Mouse (Mus musculus): Measurements from ENCODE around the gene Cox8a. TPM values are rescaled to one million over a fixed set of nuclear protein-coding genes. Genes with fewer than 3 reads are reported as not detected.

Gene Cox8a
- polyA plus RNA-seq, 1 experiment from 2014 or later = 1,073 TPM

GRCm38 (mm10) chr19:7176041-7176696 lies 41.2 kb downstream of the Cox8a start:
- peak; percentile 86 for DNase-seq (ENCODE audit: low spot score)
- peak; percentile 39 for ATAC-seq (ENCODE audit: low read depth)
- WGBS = 8% methylated on average over 10 of the region's 11 CpGs
- 0 out of 2 replicates have a peak overlapping the region, but pooled peaks have one; percentile 37 for H3K9ac ChIP-seq (ENCODE audit: low read depth, low read length)
- no peak overlapping the region for H3K27ac ChIP-seq (replicated peaks; ENCODE audit: low read depth, low read length)
- no peak overlapping the region for H3K4me2 ChIP-seq (ENCODE audit: low read depth, low read length)
- peaks cover 32% of the 10 kb centered on the region for H3K4me1 ChIP-seq (ENCODE audit: control insufficient read depth, insufficient read depth, low read length)
- no peaks in the 10 kb centered on the region for H3K27me3 ChIP-seq (replicated peaks; ENCODE audit: control insufficient read depth, insufficient read depth, low read length)
- no peak overlapping the region for H3K4me3 ChIP-seq (ENCODE audit: low read depth, low read length)
- no peaks in the 10 kb centered on the region for H3K9me3 ChIP-seq (ENCODE audit: control insufficient read depth, low read length)
- no peaks in the 10 kb centered on the region for H3K36me3 ChIP-seq (ENCODE audit: control insufficient read depth, insufficient read depth, low read length)

DNA sequence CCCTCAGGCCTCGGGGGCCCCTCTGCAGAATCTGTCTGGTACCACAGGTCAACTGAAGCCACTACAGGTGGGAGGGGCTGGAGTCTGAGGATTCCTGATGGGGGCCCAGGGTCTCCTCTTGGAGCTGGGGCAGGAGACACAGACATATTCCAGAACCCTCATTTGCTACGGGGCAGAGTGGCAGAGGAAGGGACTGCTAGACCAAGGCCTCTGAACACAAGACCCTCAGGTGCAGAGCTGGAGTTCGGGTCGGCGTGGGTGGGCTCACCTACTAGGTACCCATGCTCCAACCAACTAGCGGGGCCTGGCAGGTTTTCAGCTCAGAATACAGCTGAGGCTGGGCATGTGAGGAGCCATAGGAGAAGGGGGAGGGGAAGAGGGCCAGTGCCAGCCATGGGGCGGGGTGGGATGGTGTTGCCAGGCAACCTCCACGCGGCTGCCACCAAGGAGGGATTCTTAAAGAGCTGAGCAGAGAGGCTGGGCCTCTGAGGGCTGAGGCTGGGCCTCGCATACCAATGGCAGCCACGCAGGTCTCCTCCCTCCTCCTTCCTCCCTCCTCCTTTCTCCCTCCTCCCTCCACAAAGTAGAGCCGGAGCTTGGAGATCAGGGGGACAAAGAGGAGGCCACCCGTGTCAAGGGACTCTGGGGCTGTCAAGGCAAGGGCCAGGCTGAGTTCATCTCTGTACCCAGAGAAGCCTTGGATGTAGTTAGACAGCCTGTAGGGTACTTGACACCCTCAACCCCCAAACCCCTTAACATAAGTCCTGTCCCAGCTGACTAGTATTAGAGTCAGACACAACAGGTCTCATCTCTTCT lies 45.2 kb downstream of the Cox8a start:
- no peak overlapping the region for H3K4me2 ChIP-seq (ENCODE audit: low read depth, low read length)
- ATAC-seq (ENCODE audit: low read depth) (peak; percentile 93), DNase-seq (ENCODE audit: low spot score) (peak; percentile 92)
- WGBS = 24% methylated on average over 11 of the region's 13 CpGs
- H3K4me3 ChIP-seq (ENCODE audit: low read depth, low read length) = no peak overlapping the region
- no peak overlapping the region for H3K9ac ChIP-seq (ENCODE audit: low read depth, low read length)
- H3K9me3 ChIP-seq (ENCODE audit: control insufficient read depth, low read length) = no peaks in the 10 kb centered on the region
- H3K36me3 ChIP-seq (ENCODE audit: control insufficient read depth, insufficient read depth, low read length) = no peaks in the 10 kb centered on the region
- 0 out of 2 replicates have a peak overlapping the region, but pooled peaks have one; percentile 7 for H3K27ac ChIP-seq (replicated peaks; ENCODE audit: low read depth, low read length)
- peaks cover 6% of the 10 kb centered on the region; the same call in 1 of the 2 replicates for H3K27me3 ChIP-seq (replicated peaks; ENCODE audit: control insufficient read depth, insufficient read depth, low read length)
- H3K4me1 ChIP-seq (ENCODE audit: control insufficient read depth, insufficient read depth, low read length) = peaks cover 27% of the 10 kb centered on the region

DNA sequence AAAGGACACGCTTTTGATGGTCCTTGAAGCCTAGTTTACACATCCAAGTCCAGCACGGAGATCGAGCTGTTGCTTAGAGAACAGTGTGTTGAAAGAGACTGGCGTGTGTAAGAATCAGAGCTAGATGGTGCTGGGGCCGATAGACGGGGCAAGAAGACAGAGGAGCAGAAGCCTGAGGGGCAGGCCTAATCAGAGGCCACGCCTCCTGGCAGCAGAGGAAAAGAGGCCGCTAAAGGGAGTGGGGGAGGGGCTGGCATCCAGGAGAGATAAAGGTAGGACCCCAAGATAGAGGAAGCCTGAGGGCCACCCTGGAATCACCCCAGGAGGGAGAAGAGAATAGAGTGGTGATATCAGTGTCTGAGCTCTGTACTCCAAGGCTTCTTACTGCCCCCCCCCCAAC lies 46.0 kb downstream of the Cox8a start:
- no peaks in the 10 kb centered on the region for H3K9me3 ChIP-seq (ENCODE audit: control insufficient read depth, low read length)
- ATAC-seq (ENCODE audit: low read depth) = no peak
- no peak overlapping the region for H3K9ac ChIP-seq (ENCODE audit: low read depth, low read length)
- no peak overlapping the region for H3K4me3 ChIP-seq (ENCODE audit: low read depth, low read length)
- H3K4me1 ChIP-seq (ENCODE audit: control insufficient read depth, insufficient read depth, low read length) = peaks cover 25% of the 10 kb centered on the region
- H3K27me3 ChIP-seq (replicated peaks; ENCODE audit: control insufficient read depth, insufficient read depth, low read length) = peaks cover 14% of the 10 kb centered on the region
- 11% methylated on average over 8 of the region's 8 CpGs for WGBS
- H3K27ac ChIP-seq (replicated peaks; ENCODE audit: low read depth, low read length) = no peak overlapping the region
- H3K36me3 ChIP-seq (ENCODE audit: control insufficient read depth, insufficient read depth, low read length) = no peaks in the 10 kb centered on the region
- DNase-seq (ENCODE audit: low spot score) = no peak
- no peak overlapping the region for H3K4me2 ChIP-seq (ENCODE audit: low read depth, low read length)

- H3K9ac ChIP-seq (ENCODE audit: low read depth, low read length) = no peak overlapping the region
- peaks cover 20% of the 10 kb centered on the region for H3K4me1 ChIP-seq (ENCODE audit: control insufficient read depth, insufficient read depth, low read length)
- no peak for ATAC-seq (ENCODE audit: low read depth)
- H3K27me3 ChIP-seq (replicated peaks; ENCODE audit: control insufficient read depth, insufficient read depth, low read length) = peaks cover 18% of the 10 kb centered on the region
- H3K4me2 ChIP-seq (ENCODE audit: low read depth, low read length) = no peak overlapping the region
- H3K27ac ChIP-seq (replicated peaks; ENCODE audit: low read depth, low read length) = no peak overlapping the region
- H3K4me3 ChIP-seq (ENCODE audit: low read depth, low read length) = no peak overlapping the region
- H3K9me3 ChIP-seq (ENCODE audit: control insufficient read depth, low read length) = no peaks in the 10 kb centered on the region
- no peaks in the 10 kb centered on the region for H3K36me3 ChIP-seq (ENCODE audit: control insufficient read depth, insufficient read depth, low read length)
- no peak for DNase-seq (ENCODE audit: low spot score)
- 72% methylated on average over 6 of the region's 6 CpGs for WGBS
These were observed 46.5 kb downstream of the Cox8a start for GRCm38 (mm10) chr19:7170916-7171315.

DNA sequence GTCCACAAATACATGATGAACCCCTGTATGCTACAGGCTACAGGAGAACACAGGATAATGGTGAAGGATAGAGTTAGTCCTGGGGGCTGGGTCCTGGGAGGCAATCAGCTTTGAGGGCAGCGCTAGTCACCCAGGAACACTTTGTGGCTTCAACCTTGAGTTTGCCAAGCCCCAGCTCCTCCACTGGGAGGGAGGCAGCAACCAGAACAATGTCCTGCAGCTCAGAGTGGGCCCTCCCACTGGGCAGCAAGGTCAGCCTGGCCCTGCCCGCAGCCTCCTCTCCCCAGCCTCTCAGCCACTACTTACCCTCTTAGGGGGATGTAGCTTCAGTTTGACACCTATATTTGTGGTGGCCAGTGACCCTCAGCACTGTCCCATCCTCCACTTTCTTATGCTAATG lies 49.0 kb downstream of the Cox8a start:
- peaks cover 26% of the 10 kb centered on the region for H3K27me3 ChIP-seq (replicated peaks; ENCODE audit: control insufficient read depth, insufficient read depth, low read length)
- no peak overlapping the region for H3K4me2 ChIP-seq (ENCODE audit: low read depth, low read length)
- WGBS = 37% methylated on average over 2 of the region's 2 CpGs
- peaks cover 27% of the 10 kb centered on the region for H3K4me1 ChIP-seq (ENCODE audit: control insufficient read depth, insufficient read depth, low read length)
- ATAC-seq (ENCODE audit: low read depth) (no peak), DNase-seq (ENCODE audit: low spot score) (no peak)
- H3K9ac ChIP-seq (ENCODE audit: low read depth, low read length) = no peak overlapping the region
- no peak overlapping the region for H3K4me3 ChIP-seq (ENCODE audit: low read depth, low read length)
- no peaks in the 10 kb centered on the region for H3K9me3 ChIP-seq (ENCODE audit: control insufficient read depth, low read length)
- no peak overlapping the region for H3K27ac ChIP-seq (replicated peaks; ENCODE audit: low read depth, low read length)
- no peaks in the 10 kb centered on the region for H3K36me3 ChIP-seq (ENCODE audit: control insufficient read depth, insufficient read depth, low read length)

- Histone ChIP-seq H3K9ac (ENCODE audit: low read depth, low read length) (no peak overlapping the region), H3K9me3 (ENCODE audit: control insufficient read depth, low read length) (no peaks in the 10 kb centered on the region), H3K27ac (replicated peaks; ENCODE audit: low read depth, low read length) (no peak overlapping the region), H3K27me3 (replicated peaks; ENCODE audit: control insufficient read depth, insufficient read depth, low read length) (peaks cover 26% of the 10 kb centered on the region), H3K36me3 (ENCODE audit: control insufficient read depth, insufficient read depth, low read length) (no peaks in the 10 kb centered on the region), H3K4me2 (ENCODE audit: low read depth, low read length) (no peak overlapping the region), H3K4me1 (ENCODE audit: control insufficient read depth, insufficient read depth, low read length) (peaks cover 18% of the 10 kb centered on the region), H3K4me3 (ENCODE audit: low read depth, low read length) (no peak overlapping the region)
- 7% methylated on average over 6 of the region's 6 CpGs for WGBS
- DNase-seq (ENCODE audit: low spot score) = no peak
- ATAC-seq (ENCODE audit: low read depth) = no peak
These were observed 50.6 kb downstream of the Cox8a start for GRCm38 (mm10) chr19:7166767-7167166.

- Histone ChIP-seq H3K9ac (ENCODE audit: low read depth, low read length) (peak overlapping the region; percentile 81), H3K27ac (replicated peaks; ENCODE audit: low read depth, low read length) (no peak overlapping the region), H3K4me2 (ENCODE audit: low read depth, low read length) (peak overlapping the region; percentile 98), H3K4me1 (ENCODE audit: control insufficient read depth, insufficient read depth, low read length) (peaks cover 13% of the 10 kb centered on the region), H3K9me3 (ENCODE audit: control insufficient read depth, low read length) (no peaks in the 10 kb centered on the region), H3K4me3 (ENCODE audit: low read depth, low read length) (peak overlapping the region; percentile 80), H3K36me3 (ENCODE audit: control insufficient read depth, insufficient read depth, low read length) (no peaks in the 10 kb centered on the region), H3K27me3 (replicated peaks; ENCODE audit: control insufficient read depth, insufficient read depth, low read length) (peaks cover 26% of the 10 kb centered on the region)
- no peak for DNase-seq (ENCODE audit: low spot score)
- no peak; the same call in 1 of the 2 replicates for ATAC-seq (ENCODE audit: low read depth)
- 5% methylated on average over 13 of the region's 15 CpGs for WGBS
These were observed 51.2 kb downstream of the Cox8a start for GRCm38 (mm10) chr19:7166200-7166711.

DNA sequence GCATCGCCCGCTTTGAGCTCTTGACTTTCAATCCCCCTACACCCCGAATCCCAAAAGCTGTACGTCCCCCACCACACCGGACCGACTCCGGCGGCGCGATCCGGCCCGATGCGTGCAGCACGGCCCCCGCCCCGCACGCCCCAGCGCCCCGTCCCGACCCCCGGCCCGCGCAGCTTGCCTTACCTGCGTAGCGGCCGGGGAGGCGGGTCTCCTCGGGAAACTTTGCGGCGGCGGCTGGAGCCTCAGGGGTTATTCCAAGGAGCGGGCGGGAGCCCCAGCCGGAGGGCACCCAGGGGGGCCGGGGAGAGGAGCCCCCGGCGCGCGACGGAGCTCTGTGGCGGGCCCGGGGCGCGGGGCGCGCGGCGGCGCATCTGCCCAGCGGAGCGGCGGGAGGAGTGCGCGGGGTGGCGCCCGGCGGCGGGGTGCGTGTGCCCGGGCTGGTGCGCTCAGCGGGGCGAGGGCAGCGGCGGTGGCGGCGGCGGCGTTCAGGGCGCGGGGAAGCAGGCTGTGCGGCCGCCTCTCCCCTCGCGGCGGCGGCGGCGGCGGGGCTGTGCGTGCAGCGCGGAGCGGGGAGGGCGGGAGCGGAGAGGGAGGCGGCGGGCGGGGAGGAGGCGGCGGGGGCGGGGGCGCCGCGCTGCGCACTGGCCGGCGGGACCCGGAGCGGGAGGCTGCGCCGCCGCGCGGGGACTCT lies 51.8 kb downstream of the Cox8a start:
- ATAC-seq (ENCODE audit: low read depth) = peak; percentile 30
- Histone ChIP-seq H3K4me1 (ENCODE audit: control insufficient read depth, insufficient read depth, low read length) (peaks cover 14% of the 10 kb centered on the region), H3K27ac (replicated peaks; ENCODE audit: low read depth, low read length) (0 out of 2 replicates have a peak overlapping the region, but pooled peaks have one; percentile 33), H3K27me3 (replicated peaks; ENCODE audit: control insufficient read depth, insufficient read depth, low read length) (peaks cover 26% of the 10 kb centered on the region), H3K9me3 (ENCODE audit: control insufficient read depth, low read length) (no peaks in the 10 kb centered on the region), H3K9ac (ENCODE audit: low read depth, low read length) (peak overlapping the region; percentile 81), H3K36me3 (ENCODE audit: control insufficient read depth, insufficient read depth, low read length) (no peaks in the 10 kb centered on the region), H3K4me3 (ENCODE audit: low read depth, low read length) (peak overlapping the region; percentile 80), H3K4me2 (ENCODE audit: low read depth, low read length) (peak overlapping the region; percentile 98)
- DNase-seq (ENCODE audit: low spot score) = no peak
- 5% methylated on average over 13 of the region's 105 CpGs for WGBS
